Mouse (Mus musculus) left cerebral cortex, adult 11 months (tissue): ENCODE measurements around the gene Efcab2.
A peak's percentile ranks its signal among the peaks of the same experiment; 100 is the strongest.

Source experiments
- DNase-seq: peaks from one replicate; pipeline ENCODE4 v3.0.0; 2022; ENCODE audit warnings: low spot score

Efcab2 gene

GRCm38 (mm10) chr1:178405951-178406711 lies at the start of gene Efcab2:
Gene Efcab2 (plus strand): TSS chr1:178406085.
- peak; percentile 81 for DNase-seq

DNA sequence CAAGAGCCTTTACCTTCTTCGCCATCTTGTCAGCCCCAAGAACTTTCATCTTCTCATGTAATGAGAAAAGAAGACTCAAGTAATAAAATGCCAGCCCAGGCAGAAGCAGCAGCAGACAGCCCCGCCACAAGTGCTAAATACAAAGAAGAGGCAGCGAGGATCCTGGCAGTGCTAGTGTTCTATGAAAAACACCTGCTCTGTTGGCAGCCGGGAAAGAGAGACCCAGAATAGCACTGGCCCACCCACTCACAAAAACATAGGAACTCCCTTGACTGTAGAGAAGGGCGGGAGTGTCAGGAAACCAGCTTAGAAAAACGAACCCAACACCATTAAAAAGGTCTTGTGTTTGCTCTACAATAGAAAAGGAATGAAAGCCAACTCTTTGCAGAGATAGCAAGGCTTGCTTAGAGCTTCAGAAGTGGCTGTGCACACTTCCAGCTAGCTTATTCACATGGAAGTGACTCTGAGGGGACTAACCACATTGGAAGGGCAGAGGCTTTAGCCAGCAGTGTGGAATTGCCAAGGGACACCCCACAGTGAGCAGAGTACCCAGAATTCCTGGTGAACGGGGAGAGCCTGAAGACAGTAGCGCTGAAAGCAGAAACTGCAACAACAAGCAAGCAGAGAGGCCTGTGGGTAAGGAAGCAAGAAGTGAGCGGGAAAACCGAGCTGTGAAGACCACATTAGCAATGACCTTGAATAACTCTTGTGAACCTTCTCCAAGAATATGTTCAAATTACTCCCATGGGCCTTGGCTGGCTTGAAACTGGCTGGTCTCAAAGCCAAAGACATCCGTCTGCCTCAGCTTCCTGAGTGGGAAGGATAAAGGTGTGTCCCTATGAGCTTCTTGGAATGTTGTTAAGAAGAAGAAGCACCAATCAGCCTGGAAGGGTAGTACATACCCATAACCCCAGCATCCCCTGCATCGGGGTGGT lies 47.8 kb upstream of the Efcab2 start:
- peak; percentile 63 for DNase-seq

DNA sequence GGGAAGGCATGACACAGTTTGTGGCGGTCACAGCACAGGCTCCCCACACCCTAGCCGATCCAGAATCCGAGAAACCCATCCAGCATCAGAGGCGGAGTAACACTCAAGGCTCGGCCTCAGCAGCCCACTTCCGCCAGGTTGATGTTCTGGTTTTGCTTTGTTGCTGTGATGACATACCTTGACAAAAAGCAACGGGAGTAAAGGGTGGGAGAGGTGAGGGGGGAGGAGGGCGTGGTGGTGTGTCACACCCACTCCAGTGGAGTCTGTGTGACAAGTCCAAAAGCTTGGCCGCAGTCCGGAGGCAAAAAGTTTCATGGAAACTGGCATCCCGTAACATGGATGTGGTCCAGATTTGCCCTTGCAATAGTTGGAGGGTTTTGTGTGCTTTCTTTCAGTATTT lies 45.6 kb upstream of the Efcab2 start:
- no peak for DNase-seq

DNA sequence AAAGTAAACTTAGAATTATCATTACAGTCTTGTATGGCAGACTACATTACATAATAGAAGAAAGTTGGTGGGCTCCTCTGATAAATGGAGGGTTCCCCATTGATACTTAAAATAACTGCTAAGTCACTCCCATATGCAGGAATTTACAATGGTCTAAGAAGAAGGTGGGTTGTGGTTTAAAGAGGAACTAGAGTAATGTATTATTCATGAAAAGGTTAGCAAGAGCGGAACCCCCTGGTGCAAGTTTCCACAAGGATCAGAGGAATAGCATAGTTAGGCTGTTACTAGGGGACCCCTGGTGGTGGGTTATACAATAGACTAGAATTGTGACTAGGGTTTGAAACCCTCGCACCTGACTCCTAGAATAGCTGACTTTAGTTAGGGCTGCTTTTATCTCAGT lies 45.2 kb upstream of the Efcab2 start:
- no peak for DNase-seq

GRCm38 (mm10) chr1:178365171-178365570 lies 40.7 kb upstream of the Efcab2 start:
- DNase-seq, result no peak

DNA sequence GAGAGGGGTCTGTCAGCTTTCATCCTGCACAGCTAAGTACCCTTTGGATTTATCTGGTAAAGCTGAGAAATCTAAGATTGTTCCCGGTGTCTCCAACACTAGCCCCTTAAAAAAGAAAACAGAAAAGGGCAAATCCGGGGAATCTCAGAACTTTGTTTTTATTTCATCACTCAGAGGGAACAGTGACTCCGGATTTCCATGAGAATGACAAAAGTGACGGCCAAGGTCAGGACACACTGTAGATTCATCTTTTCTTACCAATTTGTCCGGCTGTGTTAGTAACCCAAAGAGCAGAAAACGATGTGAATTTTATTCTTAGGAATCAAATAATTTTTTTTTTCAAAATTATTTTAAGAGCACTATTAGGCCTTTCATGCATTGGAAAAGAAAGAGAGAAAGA lies 37.8 kb upstream of the Efcab2 start:
- DNase-seq, result no peak

- DNase-seq, result peak; percentile 93
Measured at GRCm38 (mm10) chr1:178368548-178369271, 37.2 kb upstream of the Efcab2 start.

- DNase-seq, result peak; percentile 28
Measured at GRCm38 (mm10) chr1:178369272-178369651, 36.6 kb upstream of the Efcab2 start.

DNA sequence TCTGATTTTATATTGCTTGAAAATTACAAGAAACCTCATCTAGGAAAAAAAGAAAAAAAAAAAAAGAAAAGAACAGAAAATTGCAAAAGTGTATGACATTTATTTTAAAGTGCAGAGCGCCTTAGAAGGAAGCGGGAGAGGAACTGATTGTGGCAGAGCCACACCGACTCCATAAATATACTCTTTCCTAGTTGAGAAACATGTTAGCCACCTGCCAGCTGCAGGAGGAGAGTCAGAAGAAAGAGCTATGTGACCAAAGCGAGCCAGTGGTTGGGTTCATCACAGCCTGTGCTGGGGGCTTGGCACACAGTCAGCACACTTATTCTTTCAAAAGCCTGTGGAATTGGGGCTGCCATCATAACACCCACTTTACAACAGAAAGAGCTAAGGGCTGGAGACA lies 33.2 kb upstream of the Efcab2 start:
- no peak for DNase-seq

- no peak for DNase-seq
Measured at GRCm38 (mm10) chr1:178375381-178375780, 30.5 kb upstream of the Efcab2 start.

GRCm38 (mm10) chr1:178376061-178376460 lies 29.8 kb upstream of the Efcab2 start:
- DNase-seq, result no peak

DNA sequence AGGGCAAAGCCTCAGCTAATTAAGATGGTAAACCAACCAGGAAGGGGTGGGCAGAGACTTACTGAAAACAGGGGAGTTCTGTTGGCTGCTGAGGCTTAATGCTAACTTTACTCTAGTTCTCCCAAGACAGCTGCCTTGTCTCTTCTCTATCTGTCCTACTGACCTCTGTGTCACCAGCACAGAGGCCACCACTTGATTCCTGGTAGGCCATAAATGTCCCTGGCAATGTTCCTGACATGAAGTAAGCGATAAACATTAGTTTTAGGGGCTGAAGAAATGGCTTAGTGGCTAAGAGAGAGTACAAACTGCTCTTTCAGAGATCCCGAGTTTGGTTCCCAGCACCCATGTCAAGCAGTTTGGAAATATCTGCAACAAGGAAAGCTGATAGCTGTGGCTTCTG lies 29.0 kb upstream of the Efcab2 start:
- no peak for DNase-seq

- no peak for DNase-seq
Measured at GRCm38 (mm10) chr1:178378115-178378514, 27.8 kb upstream of the Efcab2 start.

- no peak for DNase-seq
Measured at GRCm38 (mm10) chr1:178379224-178379623, 26.7 kb upstream of the Efcab2 start.

DNA sequence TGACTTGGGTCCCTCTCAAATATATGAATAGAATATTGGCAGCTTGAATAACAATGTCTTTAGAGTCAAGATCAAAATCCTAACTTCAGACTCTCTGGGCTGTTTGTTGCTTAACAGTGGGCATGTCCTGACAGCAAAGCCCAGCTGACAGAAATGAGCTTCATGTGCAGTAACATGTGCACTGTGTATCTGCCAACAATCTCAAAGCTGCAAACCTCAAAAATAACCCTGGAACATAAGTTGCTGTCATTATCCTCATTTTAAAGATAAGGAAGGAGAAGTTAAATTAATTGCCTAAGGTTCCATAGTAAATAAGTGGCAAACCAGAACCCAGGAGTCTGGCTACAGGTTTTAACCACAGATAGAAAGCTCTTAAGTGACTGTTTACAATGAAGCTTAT lies 23.7 kb upstream of the Efcab2 start:
- no peak for DNase-seq

- DNase-seq, result no peak
Measured at GRCm38 (mm10) chr1:178388802-178389201, 17.1 kb upstream of the Efcab2 start.

DNA sequence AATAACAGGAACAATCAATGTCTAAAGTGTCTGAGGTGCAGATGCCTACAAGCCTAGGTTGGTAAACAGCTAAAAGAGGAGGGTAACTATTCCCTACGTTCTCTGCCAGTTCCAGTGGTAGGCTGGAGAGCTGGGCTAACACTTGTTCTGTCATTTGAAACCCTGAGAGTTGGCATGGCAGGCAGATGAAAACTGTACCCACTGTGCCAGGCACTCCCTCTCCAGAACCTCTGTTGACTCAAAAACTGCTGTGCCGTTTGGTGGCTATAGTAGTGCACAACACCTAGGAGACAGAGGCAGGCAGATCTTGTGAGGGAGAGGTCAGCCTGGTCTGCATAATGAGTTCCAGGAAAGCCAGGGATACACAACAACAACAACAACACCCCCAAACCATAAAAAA lies 16.5 kb upstream of the Efcab2 start:
- DNase-seq, result no peak

DNA sequence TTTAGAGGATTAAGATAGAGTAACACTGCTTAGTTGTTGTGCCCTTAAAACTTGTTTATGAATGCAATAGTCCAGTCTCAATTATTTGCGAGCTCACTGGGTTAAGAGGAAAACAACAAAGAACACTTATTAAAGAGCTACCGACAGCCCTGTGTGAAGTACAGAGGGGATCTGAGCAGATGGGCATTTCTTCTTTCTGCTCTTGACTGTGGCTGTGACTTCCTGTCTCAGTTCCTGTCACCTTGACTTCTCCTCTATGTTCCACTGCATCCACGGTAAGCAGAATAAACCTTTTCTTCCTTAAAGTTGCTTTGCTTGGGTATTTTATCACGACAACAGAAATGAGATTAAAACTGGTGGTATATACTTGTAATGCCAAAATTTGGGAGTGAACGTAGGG lies 12.9 kb upstream of the Efcab2 start:
- no peak for DNase-seq

GRCm38 (mm10) chr1:178395091-178395490 lies 10.8 kb upstream of the Efcab2 start:
- DNase-seq, result no peak

DNA sequence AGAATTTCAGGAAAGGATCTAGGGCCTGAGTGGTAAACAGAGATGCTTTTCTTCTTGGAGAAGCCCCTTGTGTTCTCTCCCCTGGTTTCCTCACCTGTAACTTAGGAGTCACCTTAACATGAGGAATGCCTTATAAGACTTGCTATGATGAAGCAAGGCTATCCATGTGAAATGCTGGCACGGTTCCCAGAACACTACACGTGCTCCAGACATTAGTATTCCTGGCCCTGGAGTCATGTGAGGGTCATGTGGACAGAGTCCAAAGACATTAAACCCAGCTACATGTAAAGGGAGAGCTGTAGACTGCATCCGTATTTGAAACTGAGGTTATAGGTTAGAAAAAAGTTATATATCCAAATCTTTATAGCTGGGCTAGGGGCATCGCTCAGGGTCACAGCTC lies 9.5 kb upstream of the Efcab2 start:
- DNase-seq, result no peak

DNA sequence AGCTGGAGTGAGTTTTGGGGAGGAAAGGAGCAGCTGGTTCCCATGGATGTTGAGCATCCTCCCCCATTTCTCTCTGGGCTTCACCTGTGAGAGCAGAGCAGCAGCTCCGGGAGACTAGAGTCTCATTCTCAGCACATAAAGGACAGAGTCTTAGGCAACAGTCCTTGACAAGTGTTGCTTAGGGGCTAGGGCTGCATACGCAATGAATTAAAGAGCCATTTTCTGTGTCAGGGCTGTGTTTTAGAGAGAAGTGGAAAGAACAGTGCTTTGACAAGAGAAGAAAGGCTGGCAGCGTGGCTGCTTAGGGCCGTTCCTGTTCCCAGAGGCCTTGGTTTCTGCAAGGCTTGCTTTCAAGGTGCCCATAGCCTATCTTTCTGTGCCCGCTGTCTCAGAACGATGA lies 6.0 kb upstream of the Efcab2 start:
- DNase-seq, result no peak

- no peak for DNase-seq
Measured at GRCm38 (mm10) chr1:178400652-178401051, 5.2 kb upstream of the Efcab2 start.

DNA sequence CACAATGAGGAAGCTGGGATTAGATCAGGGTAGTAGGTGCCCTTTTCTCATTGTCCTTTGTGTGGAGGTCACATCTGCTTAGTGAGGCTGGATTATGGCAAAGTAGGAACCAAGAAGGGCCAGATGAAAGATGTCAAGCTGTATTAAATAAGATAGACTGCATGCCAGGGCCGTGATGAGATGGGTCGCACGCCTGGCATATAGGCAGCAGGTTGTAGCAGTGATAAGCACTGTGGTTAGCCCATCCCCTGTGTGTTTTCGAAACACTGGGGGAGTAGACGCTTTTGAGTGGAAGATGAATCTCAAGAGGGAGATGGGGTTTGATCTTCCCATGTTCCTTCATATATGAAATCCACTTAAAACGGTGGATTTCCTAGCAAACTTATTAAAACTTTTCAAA lies 3.9 kb upstream of the Efcab2 start:
- no peak for DNase-seq
